Mouse (Mus musculus) CD4-positive naive resting alpha-beta T cell, adult 76 days (primary cell): ENCODE measurements around the gene Slc1a7. TPM values are rescaled to one million over a fixed set of nuclear protein-coding genes. Genes with fewer than 3 reads are reported as not detected.

Source experiments
- total RNA-seq: library from RNA; stranded (reverse); gene quantifications from one replicate; pipeline ENCODE4 v1.2.4, GENCODE M21; 2023

Slc1a7 gene
- not detected for total RNA-seq

DNA sequence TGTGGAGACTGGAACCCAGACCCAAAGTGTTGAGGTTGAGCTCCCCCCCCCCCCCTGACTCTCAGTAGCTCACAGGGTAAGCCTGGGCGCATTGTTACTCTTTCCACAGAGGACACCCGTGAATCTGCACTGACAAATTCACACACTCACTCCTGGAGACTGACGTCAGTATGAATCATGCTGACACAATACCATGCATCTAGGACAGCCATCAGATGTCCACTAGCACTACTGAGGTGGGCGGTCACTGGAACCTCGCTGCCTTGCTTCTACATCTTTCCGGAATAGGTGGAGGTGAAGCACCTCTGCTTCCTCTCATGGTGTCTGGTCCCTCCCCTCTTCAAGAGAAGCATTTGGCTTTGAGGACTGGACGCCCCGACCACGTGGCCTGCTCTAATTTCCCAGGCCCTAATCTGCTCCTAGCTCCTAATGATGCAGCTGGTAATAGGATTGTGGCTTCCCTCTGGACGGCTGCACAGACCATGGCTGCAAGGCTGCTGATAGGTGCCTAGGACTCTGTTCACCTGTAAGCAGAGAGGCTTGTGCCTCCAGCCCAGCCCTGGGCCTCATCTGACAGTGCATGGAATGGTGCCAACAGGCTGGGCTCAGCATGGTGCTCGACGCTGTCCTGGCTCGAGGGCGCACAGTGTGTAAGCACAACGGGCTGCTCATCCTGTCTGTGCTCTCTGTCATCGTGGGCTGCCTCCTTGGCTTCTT lies at the start of gene Slc1a7:
Slc1a7 (plus strand) TSS at position 367 of the 717 bp plus-strand sequence.

DNA sequence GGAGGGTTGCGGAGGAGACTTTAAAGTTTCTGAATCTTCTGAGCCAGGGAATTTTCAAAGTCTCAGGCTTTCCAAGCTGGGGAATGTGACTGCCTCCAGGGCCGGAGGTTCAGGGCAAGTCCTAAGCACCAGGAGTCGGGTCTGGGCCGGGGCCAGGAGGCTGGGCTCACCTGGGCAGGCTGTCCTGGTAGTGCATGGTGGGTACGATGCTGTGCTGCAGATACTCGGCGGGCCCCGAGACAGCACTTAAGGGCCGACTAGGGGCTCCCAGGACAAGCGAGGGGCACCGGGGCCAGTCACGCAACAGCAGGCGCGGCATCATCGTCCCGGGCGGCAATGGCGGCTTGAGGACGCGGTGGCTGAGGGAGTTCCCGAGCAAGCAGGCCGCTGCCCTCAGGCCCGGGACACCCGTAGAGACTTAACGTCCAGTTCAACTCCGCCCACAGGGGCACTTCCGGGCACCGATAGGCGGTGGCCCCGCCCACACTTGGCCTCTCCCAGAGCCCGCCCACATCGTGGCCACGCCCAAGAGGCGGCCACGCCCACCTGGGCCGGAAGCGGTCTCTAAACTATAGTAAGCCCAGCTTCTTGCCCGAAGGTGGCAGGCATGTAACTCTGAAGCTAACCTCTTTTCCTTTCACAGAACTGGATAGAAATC lies 44.9 kb upstream of the Slc1a7 start, which contains the start of gene Cpt2:
Cpt2 (minus strand) TSS at position 466 of the 658 bp plus-strand sequence.

Other genes starting within 250 kb of the Slc1a7 start
- gene Lrp8, start 166.1 kb upstream of the Slc1a7 start, total RNA-seq = 11.5 TPM
- gene Magoh, start 88.6 kb upstream of the Slc1a7 start, total RNA-seq = 98.0 TPM
- gene 0610037L13Rik, start 78.5 kb upstream of the Slc1a7 start, total RNA-seq = 42.7 TPM
- gene Cpt2, start 44.7 kb upstream of the Slc1a7 start, total RNA-seq = 7.5 TPM
- 1.3 TPM for gene Podn, start 128.1 kb downstream of the Slc1a7 start, total RNA-seq
- 113 TPM for gene Scp2, start 176.7 kb downstream of the Slc1a7 start, total RNA-seq
- 0.88 TPM for gene Echdc2, start 197.1 kb downstream of the Slc1a7 start, total RNA-seq
- gene Zyg11a, start 249.7 kb downstream of the Slc1a7 start, total RNA-seq = not detected